Mouse (Mus musculus): Measurements from ENCODE around the gene Cuedc2.

Cuedc2 gene

DNA sequence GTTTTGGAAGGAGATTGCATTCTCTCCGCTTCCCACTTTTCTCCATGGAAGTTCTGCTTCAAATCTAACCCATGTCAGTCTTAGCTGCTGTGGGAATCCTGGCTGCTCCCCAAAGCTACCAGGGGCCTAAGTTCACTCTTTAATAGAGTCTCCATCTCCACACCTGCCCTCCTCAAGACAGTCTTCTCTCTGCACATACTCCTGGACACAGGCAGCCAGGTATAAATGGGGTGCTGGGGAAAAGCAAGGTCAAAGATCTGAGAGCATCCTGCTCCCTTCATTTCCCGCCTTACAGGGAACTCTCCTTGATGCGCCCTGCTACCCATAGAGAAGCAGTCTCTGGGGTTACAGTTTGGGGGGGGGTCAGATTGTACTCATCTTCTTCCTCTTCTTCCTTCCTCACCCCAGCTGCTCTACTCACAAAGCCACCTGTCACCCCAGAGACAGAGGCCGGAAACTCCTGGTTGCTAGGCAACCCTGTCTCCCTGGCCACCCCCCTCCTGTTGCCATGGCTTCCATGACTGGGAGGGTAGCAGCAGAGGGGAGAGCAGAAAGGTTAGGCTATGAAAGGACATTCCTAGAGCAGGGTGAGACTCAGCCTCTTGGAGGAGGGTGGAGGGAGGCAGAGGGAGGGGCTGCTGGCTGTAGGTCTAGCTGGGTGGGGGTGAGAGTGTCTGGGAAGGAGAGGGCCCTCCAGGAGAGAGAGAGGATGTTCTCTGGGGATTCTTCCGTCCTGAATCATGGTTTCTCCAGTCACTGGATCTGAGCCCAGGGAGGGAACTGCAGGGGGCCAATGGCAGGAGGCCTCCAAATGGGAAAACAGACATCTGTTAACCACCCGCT is 17.2 kb downstream of the Cuedc2 start:
- no peak for DNase-seq (ENCODE audit: low spot score in 2 of 2)

GRCm38 (mm10) chr19:46320076-46320785 is 18.3 kb downstream of the Cuedc2 start:
- no peak for DNase-seq (ENCODE audit: low spot score in 2 of 2)

DNA sequence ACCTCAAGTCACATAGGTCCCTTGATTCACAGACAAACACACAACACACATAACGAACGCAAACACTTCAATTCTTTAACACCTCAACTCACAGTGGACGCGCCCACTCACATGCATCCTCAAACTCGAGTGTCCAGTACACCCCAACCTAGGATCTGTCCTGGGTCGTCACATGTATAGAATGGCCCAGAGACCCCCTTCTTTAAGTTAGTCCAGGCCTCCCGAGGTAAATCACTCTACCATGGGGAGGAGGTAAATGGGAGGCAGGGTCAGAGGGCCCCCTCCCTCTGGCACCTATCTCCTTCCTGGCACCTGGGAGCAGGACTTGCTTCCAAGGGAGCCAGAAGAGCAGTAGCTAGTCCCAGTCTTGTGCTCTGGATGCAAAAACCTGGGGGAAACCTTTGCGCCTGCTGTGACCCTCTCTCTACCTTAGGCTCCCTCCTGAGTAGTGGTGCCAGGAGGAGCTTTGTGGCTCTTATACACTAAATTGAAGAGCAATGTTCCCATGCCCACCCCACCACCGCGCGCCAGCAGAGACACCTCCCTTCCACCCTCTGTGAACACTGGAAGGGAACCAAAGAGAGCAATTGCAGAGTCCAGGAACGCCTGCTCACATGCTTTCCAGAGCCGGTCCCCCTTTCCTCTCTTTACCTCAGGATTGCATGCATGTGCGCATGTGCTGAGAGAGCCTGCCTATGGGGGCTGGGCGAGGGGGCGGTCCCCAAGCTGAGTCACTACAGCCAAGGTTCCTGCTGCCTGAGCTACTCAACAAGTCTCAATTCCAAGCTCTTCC is 19.7 kb downstream of the Cuedc2 start:
- DNase-seq (ENCODE audit: low spot score in 2 of 2) = peak in 1 of 2 experiments; percentile 71

GRCm38 (mm10) chr19:46318031-46318471 is 20.5 kb downstream of the Cuedc2 start:
- no peak for DNase-seq (ENCODE audit: low spot score in 2 of 2)

DNA sequence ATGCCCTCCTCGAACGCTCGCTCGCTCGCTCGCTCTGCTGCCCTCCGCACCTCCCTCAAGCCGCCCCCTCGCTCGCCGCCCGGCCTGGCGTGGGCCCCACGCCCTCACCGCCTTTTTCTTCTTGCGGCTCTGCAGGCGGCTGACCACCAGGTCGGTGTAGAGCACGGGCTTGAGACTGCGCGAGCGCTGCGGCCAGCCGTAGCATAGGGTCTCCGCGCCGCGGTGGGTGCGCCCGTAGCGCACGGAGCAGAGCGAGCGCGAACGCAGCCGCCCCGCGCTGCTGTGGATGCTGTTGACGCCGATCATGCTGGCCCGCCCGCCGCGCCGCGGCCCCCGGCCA is 21.0 kb downstream of the Cuedc2 start:
- DNase-seq (ENCODE audit: low spot score in 2 of 2) = no peak

GRCm38 (mm10) chr19:46316846-46317545 is 21.5 kb downstream of the Cuedc2 start:
- DNase-seq (ENCODE audit: low spot score in 2 of 2) = no peak

GRCm38 (mm10) chr19:46315752-46316610 is 22.5 kb downstream of the Cuedc2 start:
- DNase-seq (ENCODE audit: low spot score in 2 of 2) = no peak

DNA sequence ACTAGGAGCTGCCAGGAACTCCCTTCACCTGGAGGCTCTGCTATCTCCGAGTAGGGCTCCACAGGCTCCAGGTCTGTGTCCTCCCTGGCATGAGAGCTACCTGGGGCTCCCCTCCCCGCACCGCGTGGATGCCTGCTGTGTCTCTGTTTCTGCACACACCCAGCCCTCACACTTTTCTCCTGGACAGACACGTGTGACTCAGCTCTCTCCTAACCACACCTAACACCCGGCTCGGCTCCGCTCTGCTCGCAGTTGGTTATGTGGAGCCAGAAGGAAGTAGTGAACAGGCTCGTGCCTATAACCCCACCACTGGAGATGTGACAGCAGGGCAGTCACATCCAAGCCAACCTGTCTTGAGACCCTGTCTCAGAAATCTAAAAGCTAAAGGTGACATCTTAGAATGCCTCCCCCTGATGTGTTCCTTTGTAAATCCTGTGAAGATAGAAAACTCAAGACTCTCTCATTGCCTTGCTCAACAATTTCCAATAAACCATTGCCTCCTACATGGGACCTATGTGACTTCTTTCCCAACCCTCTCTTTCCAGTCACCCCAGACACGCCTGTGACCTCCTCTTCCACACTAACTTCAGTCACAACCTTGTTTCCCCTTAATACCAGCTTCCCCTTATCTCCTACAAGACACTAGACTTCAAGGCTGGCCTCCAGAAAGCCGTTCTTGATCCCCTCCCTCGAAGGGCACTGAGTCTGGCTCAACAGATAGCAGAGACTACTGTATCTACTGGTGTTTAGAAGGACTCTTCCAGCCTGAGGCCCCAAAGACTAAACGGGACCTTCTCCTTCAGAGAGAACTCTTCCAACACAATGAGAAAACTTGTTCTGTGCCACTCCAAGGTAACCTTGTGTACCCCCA is 23.4 kb downstream of the Cuedc2 start:
- DNase-seq (ENCODE audit: low spot score in 2 of 2) = no peak

GRCm38 (mm10) chr19:46314151-46314601 is 24.3 kb downstream of the Cuedc2 start:
- DNase-seq (ENCODE audit: low spot score in 2 of 2) = no peak

DNA sequence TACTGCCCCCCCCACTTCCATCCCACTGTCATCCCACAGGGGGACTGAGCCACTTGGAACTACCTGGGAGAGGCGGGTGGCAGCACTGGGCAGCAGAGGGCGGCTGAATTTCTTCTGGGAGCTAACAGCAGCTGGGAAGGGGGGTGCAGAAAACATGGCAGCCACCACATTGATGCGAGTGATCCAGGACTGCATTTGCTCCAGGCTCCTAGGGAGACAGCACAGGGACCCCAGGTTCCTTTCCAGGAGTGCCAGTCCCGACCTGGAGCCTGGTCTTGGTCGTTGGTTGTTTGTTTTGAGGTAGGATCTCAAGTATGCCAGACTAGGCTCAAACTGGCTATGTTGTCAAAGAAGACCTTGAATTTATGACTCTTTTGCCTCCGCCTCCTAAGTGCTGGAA is 24.9 kb downstream of the Cuedc2 start:
- no peak for DNase-seq (ENCODE audit: low spot score in 2 of 2)

- DNase-seq (ENCODE audit: low spot score in 2 of 2) = no peak
These were observed 25.4 kb downstream of the Cuedc2 start for GRCm38 (mm10) chr19:46313116-46313515.

DNA sequence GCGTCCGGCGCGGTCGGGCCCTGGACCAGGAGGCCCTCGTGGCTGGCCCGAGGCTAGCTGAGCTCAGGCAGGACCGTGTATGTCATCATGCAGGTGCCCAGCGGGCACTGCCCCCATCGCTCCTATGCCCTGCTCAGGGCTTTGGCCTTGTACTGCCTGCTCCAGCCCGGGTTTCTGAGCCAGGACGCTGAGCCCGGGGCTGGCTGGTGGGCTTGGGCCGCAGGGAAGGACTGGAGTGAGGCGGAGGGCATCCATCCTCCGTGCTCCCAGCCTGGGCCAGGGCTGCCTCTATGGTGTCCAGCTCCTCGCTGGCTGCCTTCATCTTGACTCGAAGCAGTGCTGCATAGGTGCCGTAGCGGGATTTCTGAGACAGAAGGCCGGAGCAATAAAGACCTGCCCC is 25.9 kb downstream of the Cuedc2 start:
- no peak for DNase-seq (ENCODE audit: low spot score in 2 of 2)

- no peak for DNase-seq (ENCODE audit: low spot score in 2 of 2)
These were observed 27.2 kb downstream of the Cuedc2 start for GRCm38 (mm10) chr19:46311341-46311740.

DNA sequence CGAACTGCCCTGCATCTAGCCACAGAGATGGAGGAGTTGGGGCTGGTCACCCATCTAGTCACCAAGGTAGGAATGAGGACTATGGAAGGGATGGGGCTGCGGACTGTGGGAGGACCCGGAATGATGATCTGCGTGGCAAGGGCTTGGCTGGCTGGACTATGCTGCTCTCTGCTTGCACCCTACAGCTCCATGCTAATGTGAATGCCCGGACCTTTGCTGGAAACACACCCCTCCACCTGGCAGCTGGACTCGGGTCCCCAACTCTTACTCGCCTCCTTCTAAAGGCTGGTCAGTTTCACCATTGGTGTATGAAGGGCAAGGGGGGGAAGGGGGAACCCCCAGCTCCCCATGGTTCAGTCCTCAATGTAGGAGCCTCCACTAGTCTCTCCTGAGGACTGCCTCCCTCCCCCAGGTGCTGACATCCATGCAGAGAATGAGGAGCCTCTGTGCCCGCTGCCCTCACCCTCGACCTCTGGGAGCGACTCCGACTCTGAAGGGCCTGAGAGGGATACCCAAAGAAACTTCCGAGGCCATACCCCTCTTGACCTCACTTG is 28.1 kb downstream of the Cuedc2 start:
- no peak for DNase-seq (ENCODE audit: low spot score in 2 of 2)

DNA sequence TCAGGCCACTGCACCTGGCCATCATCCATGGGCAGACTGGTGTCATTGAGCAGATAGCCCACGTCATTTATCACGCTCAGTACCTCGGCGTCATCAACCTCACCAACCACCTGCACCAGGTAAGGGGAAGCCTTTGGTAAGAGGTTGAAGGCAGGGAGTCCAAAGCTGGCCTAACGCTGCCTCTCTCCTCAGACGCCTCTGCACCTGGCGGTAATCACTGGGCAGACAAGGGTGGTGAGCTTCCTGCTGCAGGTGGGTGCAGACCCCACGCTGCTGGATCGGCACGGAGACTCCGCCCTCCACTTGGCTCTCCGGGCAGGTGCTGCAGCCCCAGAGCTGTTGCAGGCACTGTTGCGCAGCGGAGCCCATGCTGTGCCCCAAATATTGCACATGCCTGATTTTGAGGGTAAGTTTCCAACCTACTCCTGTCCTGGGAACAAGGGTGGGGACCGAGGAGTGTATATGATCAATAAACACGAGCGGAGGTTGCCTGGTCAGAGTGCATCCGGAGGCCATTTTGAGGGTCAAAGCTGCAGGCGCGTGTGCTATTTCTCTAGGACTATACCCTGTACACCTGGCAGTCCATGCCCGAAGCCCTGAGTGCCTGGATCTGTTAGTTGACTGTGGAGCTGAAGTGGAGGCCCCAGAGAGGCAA is 28.7 kb downstream of the Cuedc2 start:
- no peak for DNase-seq (ENCODE audit: low spot score in 2 of 2)

GRCm38 (mm10) chr19:46308706-46309435 is 29.6 kb downstream of the Cuedc2 start:
- peak; percentile 61 to 80 for DNase-seq (ENCODE audit: low spot score in 2 of 2)

DNA sequence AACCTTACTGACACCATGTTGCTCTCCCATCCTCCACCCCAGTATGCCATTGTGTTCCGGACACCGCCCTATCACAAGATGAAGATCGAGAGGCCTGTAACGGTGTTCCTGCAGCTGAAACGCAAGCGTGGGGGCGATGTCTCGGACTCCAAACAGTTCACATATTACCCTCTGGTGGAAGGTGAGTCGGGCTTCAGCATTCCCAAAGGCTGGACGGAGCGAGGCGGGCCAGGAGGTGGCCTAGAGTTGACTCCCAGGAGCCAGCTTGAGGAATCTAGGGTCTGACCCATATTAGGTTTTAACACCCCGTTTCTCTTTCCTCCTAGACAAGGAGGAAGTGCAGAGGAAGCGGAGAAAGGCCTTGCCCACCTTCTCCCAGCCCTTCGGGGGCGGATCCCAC is 30.2 kb downstream of the Cuedc2 start:
- no peak for DNase-seq (ENCODE audit: low spot score in 2 of 2)

DNA sequence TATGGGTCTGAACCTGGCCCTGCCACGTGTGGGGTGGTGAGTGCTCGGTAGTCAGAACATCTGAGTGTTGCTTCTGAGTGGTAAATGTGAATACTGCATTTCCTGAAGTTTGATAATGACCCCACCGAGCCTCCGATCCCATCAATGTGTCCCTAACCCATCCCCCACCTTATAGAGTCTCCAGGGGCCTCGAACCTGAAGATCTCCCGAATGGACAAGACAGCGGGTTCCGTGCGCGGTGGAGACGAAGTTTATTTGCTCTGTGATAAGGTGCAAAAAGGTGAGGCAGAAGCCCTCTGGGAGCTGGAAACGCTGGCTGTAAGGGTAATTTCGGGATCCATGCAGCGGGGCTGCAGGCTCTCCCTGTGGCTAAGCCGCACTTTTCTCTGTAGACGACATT is 30.7 kb downstream of the Cuedc2 start:
- DNase-seq (ENCODE audit: low spot score in 2 of 2) = no peak

All from urinary bladder, adult 18-20 months (tissue).